Mouse (Mus musculus): ENCODE measurements around the gene Sgk1. TPM values are rescaled to one million over a fixed set of nuclear protein-coding genes. Genes with fewer than 3 reads are reported as not detected.
A peak's percentile ranks its signal among the peaks of the same experiment; 100 is the strongest.
"Not testable (repeated sequence)": the region's sequence is repeated elsewhere in the genome, so short reads cannot be mapped to it uniquely, and the experiment has no call there.

Sgk1 gene
- total RNA-seq, 1 experiment from 2014 or later = 18.1 TPM

DNA sequence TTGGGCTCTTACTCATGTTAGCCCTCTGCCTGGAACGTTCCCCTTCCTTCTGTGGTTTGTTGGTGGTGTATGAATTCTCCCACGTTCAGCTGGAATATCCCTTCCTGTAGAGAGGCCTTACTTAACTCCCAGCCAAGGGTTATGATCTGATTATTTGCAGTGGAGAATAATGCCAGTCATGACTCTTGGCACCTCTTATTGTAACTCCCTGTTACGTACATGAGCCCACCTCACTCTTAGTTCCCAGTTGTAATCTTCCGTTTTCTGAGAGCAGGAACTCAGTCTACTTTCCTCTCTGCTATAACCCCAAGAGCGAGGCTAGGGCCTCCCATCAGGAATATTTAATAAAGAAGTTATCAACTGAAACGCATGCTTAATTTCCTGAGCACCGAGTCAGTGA is 26.6 kb upstream of the Sgk1 start:
- ATAC-seq (replicated peaks in 1 of 2; ENCODE audit: insufficient read depth in 1 of 2, low FRiP score in 2 of 2, low TSS enrichment in 1 of 2, low read depth in 1 of 2, poor library complexity in 2 of 2, severe bottlenecking in 2 of 2) = peak; percentile 72 to 77

DNA sequence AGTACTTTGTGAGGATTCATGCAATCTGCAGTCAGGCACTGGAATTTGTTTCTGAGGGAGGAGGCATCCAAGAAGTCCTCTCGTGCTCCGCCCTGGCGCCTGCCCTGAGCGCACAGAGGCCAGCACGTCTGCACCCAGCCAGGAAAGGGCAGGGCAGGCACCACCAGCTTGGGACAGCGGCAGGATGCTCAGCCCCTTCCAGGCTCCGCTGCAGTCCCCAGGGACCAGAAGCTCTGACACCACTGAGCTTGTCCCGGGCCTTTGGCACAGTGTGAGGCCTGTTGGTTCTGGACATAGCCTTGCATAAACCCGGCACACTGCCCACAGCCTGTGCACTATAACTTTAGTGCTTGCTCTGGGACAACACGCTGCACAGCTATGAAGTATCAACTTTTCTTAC is 24.3 kb upstream of the Sgk1 start:
- no peak for ATAC-seq (replicated peaks in 1 of 2; ENCODE audit: insufficient read depth in 1 of 2, low FRiP score in 2 of 2, low TSS enrichment in 1 of 2, low read depth in 1 of 2, poor library complexity in 2 of 2, severe bottlenecking in 2 of 2)

DNA sequence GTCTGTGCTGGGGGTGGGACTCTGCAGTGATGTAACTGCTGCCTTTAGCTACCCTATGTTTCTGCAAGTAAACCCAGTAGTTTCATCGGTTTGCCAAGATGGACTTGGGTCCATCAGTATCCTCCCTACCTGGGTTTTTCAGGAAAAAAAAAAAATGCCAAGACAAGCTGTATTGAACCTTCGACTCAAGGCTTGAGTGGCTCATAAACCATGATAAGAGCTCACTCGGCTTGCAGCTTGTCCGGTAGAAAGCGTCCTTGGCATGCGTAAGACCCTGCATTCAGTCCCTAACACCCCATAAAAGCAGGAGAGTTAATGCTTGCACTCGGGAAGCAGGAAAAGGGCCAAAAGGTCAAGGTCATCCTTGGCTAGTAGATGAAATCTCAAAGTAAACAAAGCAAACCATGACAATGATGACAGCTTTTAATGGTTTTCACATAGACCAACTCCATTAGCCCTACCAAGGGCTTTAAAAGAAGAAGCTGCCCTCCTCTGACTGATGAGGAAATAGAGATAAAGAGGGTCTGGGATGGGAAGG is 23.5 kb upstream of the Sgk1 start:
- no peak for ATAC-seq (replicated peaks in 1 of 2; ENCODE audit: insufficient read depth in 1 of 2, low FRiP score in 2 of 2, low TSS enrichment in 1 of 2, low read depth in 1 of 2, poor library complexity in 2 of 2, severe bottlenecking in 2 of 2)

DNA sequence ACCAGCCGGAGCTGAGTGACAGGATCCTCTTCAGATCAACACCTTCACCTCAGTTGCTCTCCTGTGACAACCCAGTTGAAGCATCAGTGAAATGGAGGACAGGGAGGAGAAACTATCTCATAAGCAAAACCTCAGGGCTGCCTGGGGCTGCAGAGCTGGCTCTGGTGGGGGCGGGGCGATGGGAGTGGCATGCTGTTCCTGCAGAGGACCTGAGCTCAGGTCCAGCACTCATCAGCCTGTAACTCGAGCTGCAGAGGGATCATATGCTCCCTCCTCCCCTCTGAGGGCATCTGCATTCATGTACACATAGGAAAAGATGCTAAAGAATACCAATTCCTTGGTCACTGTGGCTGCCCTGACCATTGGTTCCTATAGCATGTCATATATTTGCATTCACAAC is 15.5 kb upstream of the Sgk1 start:
- ATAC-seq (replicated peaks in 1 of 2; ENCODE audit: insufficient read depth in 1 of 2, low FRiP score in 2 of 2, low TSS enrichment in 1 of 2, low read depth in 1 of 2, poor library complexity in 2 of 2, severe bottlenecking in 2 of 2) = no peak; a peak in 1 of 4 replicates

DNA sequence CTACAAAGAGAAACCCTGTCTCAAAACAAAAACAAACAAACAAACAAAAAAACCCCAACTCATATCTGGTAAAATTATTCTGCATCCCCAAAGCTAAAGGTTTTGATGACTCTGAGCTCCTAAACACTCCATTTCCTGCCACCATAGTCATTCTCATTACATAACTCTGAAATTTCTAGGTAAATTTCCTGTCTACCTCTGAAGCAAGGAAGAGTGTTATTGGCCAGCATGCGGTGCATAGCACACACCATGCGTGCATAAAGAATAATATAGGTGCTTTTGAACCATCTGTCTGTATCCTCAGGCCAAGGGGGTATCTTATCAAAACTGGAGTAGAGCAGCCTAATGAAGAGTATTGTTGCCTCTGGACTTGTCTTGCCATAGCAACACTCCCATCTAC is 13.8 kb upstream of the Sgk1 start:
- ATAC-seq (replicated peaks in 1 of 2; ENCODE audit: insufficient read depth in 1 of 2, low FRiP score in 2 of 2, low TSS enrichment in 1 of 2, low read depth in 1 of 2, poor library complexity in 2 of 2, severe bottlenecking in 2 of 2) = no peak

DNA sequence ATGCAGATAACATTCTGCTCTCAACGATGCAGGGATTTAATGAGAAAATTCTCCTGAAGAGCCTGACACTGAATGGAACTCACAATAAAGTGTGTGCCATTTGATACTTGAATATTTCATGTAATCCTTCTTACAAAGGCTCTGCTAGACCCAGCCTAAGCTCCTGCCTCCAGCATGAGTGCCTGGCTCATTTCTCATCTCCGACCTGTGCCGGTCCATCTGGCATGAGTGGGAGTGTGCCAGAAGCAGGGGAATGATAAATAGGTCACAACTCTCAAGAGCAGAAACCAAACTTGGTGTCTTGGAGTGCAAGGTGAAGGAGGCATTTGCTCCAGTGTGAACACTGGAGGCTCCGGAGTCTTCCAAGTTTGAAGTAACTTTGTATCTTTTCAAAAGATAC is 13.4 kb upstream of the Sgk1 start:
- ATAC-seq (replicated peaks in 1 of 2; ENCODE audit: insufficient read depth in 1 of 2, low FRiP score in 2 of 2, low TSS enrichment in 1 of 2, low read depth in 1 of 2, poor library complexity in 2 of 2, severe bottlenecking in 2 of 2) = no peak

DNA sequence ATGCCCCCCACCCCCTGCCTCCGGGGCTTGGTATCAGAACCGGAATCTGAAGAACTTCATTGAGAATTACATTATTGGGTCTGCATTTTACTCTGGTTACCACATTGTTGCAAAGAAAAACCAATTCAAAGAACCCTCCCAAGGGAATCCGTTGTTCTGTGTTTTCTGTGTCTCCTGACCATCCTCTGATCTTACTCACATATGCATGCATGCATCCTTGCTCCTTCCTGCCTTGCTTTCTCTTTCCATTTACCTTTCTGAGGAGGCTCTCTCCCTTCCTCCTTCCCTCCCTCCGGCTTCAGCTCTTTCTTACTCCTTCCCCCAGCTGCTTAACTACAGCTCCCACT is 174 bp upstream of the Sgk1 start:
- no peak for ATAC-seq (replicated peaks in 1 of 2; ENCODE audit: insufficient read depth in 1 of 2, low FRiP score in 2 of 2, low TSS enrichment in 1 of 2, low read depth in 1 of 2, poor library complexity in 2 of 2, severe bottlenecking in 2 of 2)

DNA sequence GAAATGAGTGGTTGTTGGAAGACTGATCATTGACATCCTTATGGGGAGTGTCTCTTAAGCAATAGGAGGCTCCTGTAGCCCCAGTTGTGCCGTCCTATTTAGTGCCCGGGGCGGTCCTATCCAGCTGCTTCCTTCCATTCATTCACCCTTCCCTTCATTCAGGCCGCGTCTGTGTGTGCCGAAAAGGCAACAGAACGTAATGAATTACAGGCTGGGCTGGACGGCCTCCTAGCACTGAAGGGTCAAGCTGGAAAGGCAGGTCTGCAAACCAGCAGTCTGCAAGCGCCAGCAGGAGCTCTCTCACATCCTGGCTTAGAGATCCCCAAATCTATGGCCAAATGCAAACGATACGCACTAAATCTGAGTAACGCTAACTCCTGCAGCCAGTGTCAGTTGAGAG is 1.6 kb downstream of the Sgk1 start:
- no peak for ATAC-seq (replicated peaks in 1 of 2; ENCODE audit: insufficient read depth in 1 of 2, low FRiP score in 2 of 2, low TSS enrichment in 1 of 2, low read depth in 1 of 2, poor library complexity in 2 of 2, severe bottlenecking in 2 of 2)

DNA sequence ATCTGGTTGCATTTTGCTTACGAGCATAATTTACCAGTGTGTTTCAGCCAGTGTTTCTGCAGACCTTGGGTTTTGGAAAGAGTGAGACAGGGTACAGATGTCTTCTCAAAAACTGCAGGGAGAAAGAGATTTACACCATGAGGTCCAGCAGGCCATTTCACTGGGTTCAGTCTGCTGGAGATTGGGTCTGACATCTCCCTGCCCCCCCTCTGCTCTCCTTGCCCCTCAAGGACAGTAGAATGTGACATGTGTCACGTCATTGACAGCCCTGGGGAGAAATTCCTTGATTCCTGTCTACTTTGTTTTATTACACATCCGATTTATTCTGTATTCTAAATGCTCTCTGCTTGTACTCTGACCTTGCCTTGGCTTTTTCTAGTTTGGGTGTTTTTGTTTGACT is 2.5 kb downstream of the Sgk1 start:
- no peak for ATAC-seq (replicated peaks in 1 of 2; ENCODE audit: insufficient read depth in 1 of 2, low FRiP score in 2 of 2, low TSS enrichment in 1 of 2, low read depth in 1 of 2, poor library complexity in 2 of 2, severe bottlenecking in 2 of 2)

DNA sequence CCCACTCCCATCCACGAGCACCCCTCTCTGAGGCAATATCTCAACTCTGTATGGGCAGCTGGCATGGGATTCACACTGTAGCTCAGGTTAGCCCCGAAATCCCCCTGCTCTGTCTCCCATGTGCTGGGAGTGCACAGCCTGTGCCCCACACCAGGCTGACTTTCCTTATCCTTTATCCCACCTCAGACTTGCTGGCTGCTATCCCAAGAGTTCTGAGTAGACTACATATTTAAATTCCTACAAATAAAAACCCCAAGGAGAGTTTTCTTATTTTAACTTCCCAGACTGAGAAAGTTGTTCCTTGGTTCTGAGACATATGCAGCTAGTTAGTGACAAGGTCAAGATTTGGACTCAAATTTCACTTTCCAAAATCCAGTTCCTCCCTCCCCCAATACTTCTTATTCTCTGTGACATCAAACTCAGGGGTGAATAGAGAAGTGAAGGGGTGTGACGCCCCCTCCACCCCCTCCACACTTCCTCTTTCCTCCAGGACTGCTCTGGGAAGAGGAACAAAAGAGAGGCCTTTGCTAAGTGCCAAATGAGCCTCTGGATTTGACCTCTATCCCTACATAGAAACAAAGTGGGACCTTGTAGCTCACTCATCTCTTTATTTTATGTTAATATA is 7.3 kb downstream of the Sgk1 start:
- peak; percentile 86 to 87 for ATAC-seq (replicated peaks in 1 of 2; ENCODE audit: insufficient read depth in 1 of 2, low FRiP score in 2 of 2, low TSS enrichment in 1 of 2, low read depth in 1 of 2, poor library complexity in 2 of 2, severe bottlenecking in 2 of 2)

DNA sequence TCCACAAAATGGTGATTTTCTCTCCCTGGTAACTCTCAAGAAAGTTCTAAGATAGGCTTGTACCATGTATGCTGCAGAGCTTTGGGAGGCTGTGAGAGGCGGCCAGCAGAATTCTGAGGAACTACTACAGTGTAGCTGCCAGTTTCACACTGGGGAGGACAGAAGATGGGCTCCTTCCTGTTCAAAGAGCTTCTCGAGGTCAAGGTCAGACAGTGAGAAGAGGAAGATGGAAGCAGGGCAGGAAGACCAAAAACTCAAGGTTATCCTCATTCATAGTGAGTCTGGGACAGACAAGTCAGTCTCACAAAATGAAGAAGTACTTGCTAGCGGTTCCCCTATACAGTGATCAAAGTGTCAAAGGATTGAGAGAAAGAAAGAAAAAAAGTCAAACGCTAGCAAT is 8.3 kb downstream of the Sgk1 start:
- 0 out of 4 replicates have a peak, but pooled peaks of 1 of the 2 experiments have one; percentile 45 for ATAC-seq (replicated peaks in 1 of 2; ENCODE audit: insufficient read depth in 1 of 2, low FRiP score in 2 of 2, low TSS enrichment in 1 of 2, low read depth in 1 of 2, poor library complexity in 2 of 2, severe bottlenecking in 2 of 2)

DNA sequence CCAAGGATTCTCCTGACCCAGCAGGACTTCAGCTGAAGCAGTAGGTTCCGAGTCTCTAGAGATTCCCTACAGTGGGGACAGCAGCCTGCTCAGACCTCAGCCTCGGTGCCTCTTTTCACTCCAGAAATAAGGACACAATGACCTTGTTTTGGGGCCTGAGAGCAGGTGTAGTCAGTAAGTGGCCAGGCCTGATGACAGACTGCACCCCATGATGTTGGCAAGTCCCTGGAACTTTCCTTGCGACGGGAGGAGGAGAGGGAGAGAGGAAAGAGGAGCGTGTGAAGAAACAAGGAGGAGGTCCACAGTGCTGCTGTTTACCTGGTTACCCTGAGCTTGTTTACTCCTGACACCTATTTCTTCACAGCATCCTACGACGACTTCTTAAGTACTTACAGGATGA is 9.5 kb downstream of the Sgk1 start:
- ATAC-seq (replicated peaks in 1 of 2; ENCODE audit: insufficient read depth in 1 of 2, low FRiP score in 2 of 2, low TSS enrichment in 1 of 2, low read depth in 1 of 2, poor library complexity in 2 of 2, severe bottlenecking in 2 of 2) = no peak

DNA sequence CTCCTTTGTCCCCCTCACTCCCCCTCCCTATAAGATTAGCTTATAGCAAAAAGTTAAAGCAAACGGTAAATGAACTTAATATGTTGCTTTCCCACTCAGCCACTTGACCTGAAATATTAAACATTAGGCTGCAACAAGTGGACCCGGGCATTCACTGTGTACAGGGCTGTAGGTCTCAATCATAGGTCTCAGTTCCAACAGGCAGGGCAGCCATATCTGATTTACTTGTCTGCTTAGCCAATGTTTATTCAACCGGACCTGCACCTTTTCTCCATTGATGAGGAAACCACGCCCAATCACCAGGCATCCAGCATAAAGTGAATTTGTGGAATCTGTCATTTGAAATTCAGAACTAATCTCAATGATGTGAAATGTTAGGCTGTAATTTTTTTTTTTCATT is 10.1 kb downstream of the Sgk1 start:
- ATAC-seq (replicated peaks in 1 of 2; ENCODE audit: insufficient read depth in 1 of 2, low FRiP score in 2 of 2, low TSS enrichment in 1 of 2, low read depth in 1 of 2, poor library complexity in 2 of 2, severe bottlenecking in 2 of 2) = no peak

DNA sequence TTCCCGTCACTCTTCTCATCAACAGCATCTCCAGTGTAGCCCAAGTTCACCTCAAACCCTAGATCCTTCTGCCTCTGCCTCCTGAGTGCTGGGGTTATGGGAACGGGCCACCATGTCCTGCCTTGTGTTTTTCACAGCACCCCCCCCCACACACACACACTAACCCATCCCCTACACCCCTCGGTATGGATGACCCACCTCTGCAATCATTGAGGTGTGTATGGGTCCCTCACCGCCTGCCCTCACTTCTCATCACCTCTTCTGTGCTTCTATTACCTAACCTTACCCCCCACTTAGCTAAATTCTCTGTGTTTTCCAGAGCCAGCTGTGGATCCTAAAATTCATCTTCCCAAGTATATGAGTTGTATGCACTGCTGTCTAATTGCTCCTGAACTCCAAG is 16.4 kb downstream of the Sgk1 start:
- no peak for ATAC-seq (replicated peaks in 1 of 2; ENCODE audit: insufficient read depth in 1 of 2, low FRiP score in 2 of 2, low TSS enrichment in 1 of 2, low read depth in 1 of 2, poor library complexity in 2 of 2, severe bottlenecking in 2 of 2)

DNA sequence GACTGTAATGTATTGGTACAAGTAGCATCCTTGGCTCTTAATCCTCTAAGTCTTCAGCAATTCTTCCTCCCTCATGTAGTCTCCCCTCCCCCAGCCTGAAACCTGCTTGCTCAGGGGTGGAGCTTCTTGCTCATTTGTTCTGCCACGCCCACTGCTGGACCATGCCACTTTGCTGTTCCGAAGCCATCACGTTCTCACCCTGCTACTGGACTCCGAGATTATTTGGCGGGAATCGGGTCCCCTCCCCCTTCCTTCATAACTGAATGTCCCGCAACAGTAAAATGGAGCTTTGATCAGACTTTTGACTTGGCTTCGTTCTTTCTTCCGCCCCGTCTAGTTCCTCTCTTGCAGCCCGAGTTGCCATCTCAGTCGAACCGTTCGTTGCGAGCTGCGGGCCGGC is 16.9 kb downstream of the Sgk1 start:
- not testable (repeated sequence) for ATAC-seq (replicated peaks in 1 of 2; ENCODE audit: insufficient read depth in 1 of 2, low FRiP score in 2 of 2, low TSS enrichment in 1 of 2, low read depth in 1 of 2, poor library complexity in 2 of 2, severe bottlenecking in 2 of 2)

DNA sequence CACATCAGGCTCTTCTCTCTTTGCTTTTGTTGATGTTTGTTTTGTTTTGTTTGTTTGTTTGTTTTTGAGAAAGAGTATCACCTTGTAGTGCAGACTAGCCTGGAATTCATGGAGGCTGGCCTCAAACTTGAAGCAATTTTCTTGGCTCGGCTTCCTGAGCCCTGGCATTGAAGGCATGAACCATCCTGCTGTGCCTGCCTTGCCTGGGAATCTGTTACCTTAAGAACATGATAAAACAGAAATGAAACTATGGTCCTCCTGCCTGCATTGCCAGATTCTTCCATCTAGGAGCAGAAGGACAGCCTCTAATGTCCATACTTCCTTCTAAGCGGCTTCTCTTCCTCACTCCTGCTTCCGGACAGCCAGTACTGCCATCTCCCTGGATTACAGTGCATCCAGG is 17.4 kb downstream of the Sgk1 start:
- ATAC-seq (replicated peaks in 1 of 2; ENCODE audit: insufficient read depth in 1 of 2, low FRiP score in 2 of 2, low TSS enrichment in 1 of 2, low read depth in 1 of 2, poor library complexity in 2 of 2, severe bottlenecking in 2 of 2) = no peak

DNA sequence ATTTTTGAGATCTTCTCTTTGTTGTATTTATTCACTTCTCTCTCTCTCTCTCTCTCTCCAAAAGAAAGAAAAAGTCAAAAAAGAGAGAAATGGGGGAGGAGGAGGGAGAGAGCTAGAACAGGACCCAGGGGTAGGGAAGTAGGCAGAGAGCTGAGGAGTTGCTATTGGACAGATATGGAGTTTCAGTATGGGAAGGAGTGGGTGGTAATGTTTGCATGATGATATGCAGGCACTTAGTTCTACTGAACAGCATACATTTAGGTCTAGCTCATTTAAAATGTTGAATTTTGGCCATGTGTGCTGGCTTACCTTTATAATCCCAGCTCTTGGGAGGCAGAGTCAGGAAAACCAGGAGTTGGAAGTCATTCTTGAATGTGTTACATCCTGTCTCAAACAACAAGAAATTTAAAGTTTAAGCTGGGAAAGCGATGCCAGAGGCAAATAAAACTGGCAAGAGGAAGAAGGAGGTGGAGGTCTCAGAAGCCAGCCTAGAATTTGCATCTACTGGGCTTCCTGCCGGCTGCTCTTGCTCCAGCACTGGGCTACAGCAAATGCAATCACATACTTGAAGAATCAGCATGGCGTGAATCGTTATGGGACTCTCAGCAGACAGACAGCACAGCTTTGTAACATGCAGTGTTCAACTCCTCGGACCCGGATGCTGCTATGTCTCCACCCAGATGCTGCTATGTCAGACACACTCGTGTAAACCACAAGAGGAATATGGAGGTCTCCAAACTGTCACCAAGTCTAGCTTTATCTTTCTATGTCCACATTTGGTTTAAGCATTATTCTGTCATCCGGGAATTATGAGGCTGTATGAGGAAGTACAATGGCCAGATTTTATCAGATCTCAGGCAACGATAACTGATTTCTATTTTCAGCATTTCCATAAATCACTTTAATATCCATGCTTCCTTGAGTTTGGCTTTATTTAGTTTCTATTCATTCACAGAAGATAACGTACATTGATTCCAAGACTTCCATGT is 20.5 kb downstream of the Sgk1 start:
- no peak for ATAC-seq (replicated peaks in 1 of 2; ENCODE audit: insufficient read depth in 1 of 2, low FRiP score in 2 of 2, low TSS enrichment in 1 of 2, low read depth in 1 of 2, poor library complexity in 2 of 2, severe bottlenecking in 2 of 2)

DNA sequence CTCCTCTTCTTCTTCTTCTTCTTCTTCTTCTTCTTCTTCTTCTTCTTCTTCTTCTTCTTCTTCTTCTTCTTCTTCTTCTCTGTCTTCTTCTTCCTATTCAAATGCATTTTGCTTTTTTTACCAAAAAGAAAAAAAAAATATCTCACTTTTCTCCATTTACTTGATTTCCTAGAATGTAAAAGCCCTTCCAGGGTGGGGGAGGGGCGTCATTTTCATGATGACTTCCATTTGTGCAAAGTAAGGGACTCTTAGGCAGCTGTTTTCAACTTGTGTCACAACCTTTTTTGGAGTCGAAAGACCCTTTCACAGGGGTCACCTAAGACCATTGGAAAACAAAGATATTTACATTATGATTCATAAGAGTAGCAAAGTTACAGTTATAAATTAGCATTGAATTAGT is 22.2 kb downstream of the Sgk1 start:
- ATAC-seq (replicated peaks in 1 of 2; ENCODE audit: insufficient read depth in 1 of 2, low FRiP score in 2 of 2, low TSS enrichment in 1 of 2, low read depth in 1 of 2, poor library complexity in 2 of 2, severe bottlenecking in 2 of 2) = no peak

All from hematopoietic stem cell, adult 5-6 weeks (primary cell).